Mouse (Mus musculus) telencephalon, adult 2 months (tissue): ENCODE measurements around the gene Lyrm7.
A peak's percentile ranks its signal among the peaks of the same experiment; 100 is the strongest.

Experiments
- DNase-seq: peaks from one replicate; pipeline ENCODE4 v3.0.0-alpha.2; 2011; ENCODE audit warnings: low read depth, low spot score

Gene Lyrm7

DNA sequence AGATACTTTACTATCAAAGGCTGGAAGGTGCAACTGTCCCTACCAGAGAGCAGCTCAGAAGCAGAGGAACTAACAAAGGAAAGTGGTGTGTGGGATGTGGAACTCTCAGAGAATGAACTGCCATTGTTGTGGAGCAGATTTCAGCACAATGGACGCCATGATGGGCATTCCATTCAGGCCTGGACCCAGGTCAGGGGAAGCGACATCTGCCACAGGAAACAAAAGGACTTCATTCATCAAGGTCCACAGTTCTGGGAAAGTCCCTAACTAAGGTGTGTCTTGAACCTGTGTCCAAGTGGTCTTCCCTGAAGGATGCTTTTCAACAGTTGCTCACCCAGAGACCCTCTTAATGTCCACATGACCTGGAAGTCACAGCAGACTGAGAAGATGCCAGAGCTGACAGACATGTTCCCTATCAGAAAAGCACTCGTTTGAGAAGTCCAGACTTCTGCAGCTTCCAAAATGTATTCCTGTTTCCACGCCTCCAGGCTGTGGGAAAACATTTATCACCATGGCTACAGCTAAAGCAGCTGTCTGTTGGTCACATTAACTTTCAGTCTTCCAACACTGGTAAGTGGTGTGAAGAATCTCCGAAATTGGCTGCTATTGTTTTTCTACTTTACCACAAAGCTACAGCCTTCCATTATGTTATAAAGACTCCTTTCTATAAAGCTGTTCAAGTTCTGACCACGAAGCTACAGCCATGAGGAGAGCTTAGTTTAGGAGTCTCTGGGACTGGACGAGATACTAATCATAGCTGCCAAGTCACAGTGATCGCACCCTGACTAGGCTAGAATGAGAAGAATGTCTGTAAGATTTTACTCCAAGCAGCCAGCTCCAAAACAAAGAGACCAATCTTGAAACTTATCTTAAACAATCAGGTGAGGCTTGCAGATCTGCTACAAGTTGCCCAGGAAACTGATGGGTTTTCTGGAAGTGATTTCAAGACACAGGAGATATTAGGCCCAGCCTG lies 15.0 kb downstream of the Lyrm7 start:
- DNase-seq = peak; percentile 79

DNA sequence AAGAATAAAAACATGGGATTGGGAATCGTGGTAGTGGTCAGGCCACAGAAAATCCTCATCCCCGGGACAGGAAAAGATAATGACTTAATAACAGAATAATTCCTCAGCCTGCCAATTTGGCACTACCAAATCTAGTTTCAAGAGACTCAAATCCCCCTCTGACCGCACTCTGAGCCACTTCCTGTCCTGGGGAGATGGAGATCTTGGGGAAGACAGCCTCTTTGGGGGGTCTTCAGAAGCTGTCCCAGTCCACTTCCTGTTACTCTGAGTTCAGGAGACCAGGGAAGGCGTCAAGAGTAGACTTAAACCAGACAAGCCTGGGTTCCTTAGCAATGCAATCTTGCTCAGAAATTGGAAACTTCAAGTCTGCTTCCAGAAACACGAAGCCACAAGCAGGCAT lies 15.8 kb downstream of the Lyrm7 start:
- no peak for DNase-seq

DNA sequence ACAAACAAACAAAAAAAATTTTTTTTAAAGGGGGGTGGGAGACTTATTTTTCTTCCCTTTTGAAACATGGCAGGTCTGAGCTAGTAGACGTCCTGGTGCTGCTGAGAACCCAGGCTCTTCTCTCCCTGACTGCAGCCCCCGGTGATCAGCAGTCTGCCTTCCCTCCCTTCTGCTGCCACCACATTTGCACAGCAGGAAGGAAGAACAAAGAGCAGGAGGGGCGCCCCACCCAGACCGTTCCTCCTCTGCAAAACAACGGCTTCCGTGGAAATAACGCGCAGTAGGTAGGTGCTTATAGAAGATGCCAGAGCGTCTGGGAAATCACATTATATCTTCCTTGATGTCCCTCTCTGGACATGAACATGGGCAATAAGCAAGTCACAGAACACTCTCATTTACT lies 16.3 kb downstream of the Lyrm7 start:
- no peak for DNase-seq

DNA sequence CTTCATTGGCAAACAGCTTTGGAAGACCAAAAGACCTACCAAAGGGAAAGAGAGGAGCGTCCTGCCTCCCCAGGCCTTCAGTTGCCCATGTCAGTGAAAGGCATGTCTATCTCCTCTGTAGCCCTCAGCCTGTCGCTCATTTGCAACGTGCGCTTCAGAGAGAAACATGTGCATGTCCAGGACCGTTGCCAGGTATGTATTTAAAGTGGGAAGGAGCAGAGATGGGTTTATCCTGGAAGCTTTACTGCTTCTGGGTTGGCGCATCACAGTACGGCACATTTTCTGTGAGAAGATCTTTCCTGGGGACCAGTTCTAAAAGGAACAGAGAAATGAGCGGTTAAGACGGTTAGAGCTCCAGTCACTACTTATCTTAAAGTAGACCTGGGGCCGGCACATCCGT lies 19.8 kb downstream of the Lyrm7 start:
- DNase-seq = no peak

DNA sequence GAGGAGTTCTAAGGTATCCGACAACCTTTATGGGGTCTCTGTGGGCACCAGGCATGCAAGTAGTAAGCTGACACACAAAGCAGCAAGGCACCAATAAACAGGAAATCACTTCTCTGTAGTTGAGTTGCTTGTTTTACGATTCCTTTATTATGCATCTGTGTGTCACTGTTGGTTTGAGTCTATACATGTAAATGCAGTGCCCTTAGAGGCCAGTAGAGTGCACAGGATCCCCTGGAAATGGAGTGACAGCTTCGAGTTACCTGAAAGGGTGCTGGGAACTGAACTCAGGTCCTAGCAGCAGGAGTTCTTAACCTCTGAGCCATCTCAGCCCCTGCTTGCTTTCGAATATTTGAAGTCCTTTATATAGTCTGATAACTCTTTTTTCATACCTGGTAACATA lies 21.0 kb downstream of the Lyrm7 start:
- no peak for DNase-seq

DNA sequence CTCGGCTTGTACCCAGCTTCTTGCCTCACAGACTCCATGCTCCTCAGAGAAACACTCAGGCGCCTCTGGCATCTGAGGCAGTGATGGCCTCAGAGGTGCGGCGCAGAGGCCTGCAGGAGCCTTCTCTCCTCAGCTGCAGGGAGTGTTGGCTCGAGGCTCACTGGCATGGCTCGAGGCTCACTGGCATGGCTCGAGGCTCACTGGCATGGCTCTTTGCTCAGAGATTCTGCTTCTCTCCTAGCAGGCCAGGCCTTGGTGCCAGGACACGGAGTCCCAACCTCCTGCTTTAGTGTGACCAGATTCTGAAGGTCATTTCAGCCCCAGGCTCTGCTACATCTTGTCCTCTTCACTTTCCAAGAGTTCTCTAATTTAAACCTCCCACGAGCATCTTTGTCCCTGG lies 24.6 kb downstream of the Lyrm7 start:
- no peak for DNase-seq

DNA sequence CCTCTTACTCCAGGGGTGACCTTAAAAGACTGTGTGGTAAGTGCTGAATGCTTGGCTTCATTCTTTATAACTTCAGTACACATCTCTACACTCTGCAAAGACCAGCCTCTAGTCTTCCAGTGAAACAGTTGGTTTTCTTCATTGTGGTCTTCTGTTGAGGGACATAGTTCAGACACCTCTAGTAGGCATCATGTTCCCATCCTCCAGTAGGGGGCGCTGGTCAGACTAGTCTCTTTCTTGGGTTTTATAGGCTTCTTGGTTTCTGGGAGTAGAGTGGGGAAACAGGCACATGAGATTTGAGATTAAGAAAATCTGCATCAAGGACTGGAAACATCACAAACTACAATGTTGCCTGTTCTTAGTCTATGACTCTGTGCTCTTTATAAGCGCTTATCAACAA lies 26.1 kb downstream of the Lyrm7 start:
- DNase-seq = no peak

DNA sequence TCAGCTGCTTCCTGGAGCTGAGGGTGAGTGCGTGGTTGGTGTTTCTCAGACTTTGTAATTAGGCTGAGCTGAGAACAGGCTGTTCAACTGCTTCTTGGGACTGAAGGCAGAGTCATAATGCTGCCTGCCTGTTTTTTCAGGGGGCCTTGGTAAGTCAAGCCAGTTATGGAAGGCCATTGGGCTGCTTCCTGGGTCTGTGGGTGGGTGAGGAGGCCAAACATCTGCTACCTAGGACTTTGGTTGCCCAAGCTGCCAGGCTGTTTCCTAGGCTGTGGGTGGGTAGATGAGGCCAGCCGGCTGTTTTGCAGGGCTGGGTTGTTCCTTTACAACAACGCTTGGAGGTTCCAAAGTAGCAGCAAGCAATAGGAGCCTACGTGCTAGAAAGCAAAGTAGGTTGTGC lies 26.9 kb downstream of the Lyrm7 start:
- peak; percentile 96 for DNase-seq

DNA sequence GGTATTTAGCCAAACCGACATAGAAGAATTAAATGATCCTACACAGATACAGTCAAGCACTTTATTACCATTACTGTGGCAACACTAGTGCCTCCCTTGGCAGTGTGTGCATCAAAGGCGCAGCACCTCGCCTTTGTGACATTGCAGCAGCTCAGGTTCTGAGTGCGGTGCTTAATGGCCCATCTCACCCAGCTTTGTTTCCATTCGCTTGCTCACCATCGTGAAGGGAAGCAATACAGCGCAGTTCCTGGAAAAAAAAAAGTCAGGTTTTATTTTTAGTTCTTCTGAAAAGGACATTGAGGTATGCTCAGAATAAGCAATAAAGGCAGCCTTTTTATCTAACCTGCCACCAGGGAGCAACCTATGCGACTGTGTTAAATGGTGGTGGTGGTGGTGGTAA lies 33.9 kb downstream of the Lyrm7 start:
- no peak for DNase-seq

DNA sequence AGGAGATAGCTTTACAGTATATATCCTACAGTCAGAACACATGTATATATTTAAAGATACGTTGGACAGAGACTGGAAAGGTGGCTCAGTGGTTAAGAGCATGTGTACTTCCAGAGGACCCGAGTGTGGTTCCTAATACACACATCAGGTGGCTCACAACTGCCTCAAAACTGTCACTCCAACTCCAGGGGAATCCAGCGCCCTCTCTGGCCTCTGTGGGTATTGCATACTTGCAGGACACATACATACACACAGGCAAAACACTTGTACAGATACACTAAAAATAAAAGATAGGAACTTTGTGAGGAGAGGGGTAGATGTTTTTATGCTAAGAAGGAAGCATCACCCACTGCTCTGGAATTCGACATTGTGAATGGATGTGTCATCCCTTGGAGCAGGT lies 34.9 kb downstream of the Lyrm7 start:
- no peak for DNase-seq

DNA sequence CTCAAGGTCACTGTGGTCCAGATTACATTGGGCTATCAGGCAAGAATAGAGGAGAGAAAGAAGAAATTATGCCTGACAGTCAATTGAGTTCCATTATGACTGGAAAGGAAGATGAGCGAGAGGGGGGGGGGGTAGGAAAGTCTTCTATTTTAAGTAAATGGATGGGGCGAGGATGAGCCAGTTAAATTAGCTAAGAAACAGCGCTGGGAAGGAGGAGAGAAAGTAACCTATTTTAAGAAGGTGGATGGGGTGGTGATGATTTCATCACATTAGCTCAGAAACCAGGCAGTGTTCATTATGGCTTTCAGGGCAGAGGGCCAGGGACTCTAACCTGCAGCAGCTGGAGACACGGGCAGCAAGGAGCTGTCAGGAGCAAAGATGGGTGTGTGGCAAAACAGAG lies 37.2 kb downstream of the Lyrm7 start:
- DNase-seq = peak; percentile 85

DNA sequence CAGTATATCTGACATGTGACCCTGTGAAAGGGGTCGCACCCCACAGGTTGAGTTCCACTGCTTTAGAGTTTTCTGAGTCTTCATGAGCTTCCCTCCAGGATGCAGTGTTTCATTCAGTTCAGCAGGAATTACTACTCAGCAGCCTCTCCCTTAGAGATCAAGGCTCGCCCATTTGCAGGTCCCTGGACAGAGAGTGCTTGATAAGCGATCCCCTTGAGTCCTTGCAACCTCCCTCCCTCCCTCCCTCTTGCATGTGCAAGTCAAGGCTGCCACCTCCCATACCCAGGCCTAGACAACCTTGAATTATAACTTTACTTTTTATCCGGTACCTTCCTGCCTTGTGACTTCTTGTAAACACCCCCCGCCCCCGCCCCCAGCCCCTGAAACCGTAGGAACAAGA lies 41.2 kb downstream of the Lyrm7 start:
- no peak for DNase-seq

DNA sequence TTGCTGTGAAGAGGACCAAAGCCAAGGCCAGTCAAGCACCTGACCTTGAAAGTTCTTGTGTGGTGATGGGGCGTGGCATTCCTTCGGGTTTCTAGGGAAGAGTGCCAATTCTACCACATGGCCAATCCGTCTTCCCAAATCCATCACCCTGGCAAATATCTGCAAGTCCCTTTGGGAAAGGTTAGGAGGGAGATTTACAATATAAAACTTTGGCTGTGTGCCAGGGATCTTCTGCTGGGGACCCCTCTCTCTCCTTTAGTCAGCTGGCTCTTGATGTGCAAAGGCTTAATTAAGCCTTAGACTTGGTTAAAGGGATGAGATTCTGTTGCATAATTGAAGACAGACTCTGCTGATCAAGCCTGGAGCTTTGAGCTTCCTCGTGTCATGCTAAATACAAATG lies 43.3 kb downstream of the Lyrm7 start:
- DNase-seq = no peak

DNA sequence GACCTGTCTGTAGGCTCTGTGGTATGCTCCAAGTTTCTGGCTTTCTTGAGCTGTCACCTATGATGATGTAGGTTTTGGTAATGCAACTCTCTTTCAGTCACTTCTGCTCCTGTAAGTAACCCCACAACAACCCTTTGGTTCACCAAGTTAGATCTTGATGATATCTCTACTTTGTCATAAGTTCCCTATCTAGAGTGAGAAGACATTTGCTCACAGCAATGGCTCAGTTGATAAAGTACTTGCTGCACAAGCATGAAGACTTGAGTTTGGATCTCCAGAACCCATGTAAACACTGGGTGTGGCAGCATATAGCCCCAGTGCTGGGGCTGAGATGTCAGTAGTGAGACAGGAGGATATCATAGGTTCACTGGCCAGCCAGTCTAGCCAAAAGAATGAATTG lies 45.1 kb downstream of the Lyrm7 start:
- DNase-seq = no peak

DNA sequence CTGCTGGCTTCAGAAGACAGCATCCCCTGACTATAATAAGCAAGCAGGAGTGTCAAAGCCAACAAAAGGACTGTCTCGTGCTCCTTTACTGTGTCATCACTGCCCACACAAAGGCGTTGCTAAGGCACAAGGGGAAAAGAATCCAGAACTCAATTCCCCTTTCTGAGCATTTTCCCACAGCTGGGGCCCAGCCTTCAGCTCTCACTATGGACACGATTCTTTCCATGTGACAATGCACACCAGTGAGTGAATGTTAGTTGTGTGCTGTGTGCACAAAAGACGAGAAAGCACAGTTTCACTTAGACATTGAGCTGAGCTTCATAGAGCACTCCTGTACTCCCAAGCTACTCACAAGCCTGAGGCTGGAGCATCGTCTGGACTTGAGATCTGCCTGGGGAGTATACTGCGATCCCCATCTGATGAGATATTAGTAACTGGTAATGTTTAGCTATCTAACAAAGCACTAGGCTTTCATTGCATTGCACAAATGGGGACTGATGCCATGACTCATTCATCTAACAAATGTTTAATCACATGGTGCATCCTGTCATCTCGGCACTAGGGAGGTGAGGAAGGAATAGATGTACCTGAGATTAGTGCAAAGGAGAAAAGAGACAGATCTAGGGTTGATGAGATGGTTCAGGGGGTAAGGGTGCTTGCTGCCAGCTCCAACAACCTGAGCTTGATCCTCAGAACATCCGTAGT lies 47.8 kb downstream of the Lyrm7 start:
- peak; percentile 74 for DNase-seq

DNA sequence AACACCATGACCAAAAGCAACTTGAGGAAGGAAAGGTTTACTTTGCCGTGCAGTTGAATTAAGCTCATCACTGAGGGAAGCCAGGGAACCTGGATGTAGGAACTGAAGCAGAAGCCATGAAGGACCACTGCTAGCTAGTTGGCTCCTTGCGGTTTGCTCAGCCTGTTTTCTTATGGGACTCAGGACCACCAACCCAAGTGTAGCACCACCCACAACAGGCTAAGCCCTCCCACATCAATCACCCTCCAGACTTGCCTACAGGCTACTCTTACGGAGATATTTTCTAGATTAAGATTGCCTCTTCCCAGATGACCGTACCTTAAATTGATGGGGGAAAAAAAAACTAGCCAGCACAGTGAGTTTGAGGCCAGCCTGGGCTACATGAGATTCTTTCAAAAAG lies 48.4 kb downstream of the Lyrm7 start:
- no peak for DNase-seq

DNA sequence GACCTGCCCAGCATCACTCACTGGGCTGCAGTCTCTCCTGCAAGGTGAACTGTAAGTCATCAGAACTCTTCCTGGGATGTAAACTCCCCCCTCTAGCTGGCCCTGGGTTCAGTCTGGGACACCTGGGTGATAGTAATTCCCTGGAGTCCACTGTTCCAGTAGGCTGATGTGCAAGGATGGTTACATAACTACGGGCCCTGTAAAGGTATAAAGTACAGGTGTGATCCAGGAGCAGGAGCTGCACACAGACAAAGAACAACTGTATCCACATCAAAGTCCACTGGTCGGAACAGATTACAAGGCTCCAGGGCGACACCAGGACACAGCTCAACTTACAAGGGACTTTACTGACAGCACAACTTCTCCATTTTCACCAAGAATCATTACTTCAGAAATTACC lies 49.7 kb downstream of the Lyrm7 start:
- DNase-seq = no peak

DNA sequence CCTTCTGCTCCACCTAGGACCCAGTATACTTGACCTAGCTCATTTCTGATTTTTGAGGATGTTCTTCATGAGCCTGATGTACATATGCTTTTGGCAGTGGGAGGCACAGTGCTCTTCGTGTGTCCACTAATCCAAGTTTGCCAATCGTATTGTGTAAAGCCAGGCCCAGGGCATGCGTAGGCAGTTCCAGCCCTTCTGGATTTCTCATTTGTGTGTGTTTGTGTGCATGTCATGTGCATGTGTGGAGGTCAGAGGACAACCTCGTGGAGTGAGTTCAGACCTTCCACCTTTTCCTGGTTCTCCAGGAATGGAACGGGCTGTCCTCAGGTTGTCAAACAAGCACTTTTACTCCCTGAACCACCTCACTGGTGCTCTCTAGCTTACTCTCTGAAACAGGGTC lies 51.1 kb downstream of the Lyrm7 start:
- DNase-seq = no peak

DNA sequence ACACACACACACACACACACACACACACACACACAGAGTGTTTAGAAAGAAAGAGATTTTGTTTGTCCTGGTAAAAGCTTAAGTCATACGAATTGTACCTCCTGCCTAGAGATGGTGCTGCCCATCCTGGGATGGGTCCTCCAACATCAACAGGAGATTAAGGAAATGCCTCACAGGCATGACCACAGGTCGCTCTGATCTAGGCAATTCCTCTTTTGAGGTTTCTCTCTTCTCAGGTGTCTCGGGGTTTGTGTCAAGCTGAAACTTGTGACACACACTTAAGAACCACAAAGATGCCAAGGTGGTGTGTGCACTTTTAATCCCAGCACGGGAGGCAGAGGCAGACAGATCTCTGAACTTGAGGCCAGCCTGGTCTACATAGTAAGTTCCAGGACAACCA lies 52.5 kb downstream of the Lyrm7 start:
- DNase-seq = no peak

DNA sequence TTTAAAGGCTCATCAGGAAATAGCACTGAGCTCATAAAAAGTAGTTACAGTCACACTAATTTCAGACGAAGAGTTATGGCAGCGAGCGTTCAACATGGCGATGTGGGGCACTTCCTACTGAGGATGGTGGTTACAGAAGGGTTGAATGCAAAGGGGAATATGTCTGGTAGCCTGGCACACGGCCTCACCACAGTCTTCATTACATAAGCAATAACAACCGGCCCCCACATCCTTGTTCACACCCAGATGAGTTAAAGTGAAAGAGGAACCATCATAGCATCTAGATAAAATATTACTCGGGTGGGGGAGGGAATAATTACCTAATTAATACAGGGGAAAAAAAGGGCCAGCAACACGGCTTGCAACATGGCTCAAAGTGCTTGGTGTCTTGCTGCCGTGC lies 53.0 kb downstream of the Lyrm7 start:
- DNase-seq = no peak

DNA sequence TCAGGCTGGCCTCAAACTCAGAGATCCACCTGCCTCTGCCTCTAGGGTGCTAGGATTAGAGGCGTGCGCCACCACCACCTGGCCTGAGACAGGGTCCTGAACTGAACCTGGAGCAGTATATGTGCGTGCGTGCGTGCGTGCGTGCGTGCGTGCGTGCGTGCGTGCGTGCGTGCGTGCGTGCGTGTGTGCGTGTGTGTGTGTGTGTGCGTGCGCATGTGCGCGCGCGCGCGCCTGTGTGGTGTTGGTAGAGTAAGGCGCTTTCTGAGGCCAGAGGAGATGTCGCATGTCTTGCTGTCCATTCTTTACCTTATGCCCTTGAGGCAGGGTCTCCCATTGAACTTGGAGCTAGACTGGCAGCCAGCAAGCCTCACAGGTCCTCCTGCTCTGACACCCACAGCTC lies 53.8 kb downstream of the Lyrm7 start:
- no peak for DNase-seq

DNA sequence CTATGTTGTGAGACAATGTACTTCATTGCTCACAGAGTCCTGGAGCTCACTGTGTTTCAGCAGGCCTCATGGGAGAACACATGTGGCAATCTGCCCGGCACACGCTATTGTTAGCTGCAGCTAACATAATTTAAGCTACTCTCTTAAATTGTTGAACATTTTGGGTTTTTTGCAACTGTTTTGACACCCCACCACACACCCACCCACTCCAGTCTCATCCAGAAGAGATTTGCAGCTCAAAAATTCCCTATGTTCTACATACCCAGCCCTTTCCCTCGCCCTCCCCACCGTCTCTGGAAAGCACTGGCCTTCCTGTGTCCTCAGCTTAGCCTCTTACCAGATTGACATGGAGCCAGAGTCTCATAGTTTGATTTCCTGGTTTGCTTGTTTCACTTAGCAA lies 55.5 kb downstream of the Lyrm7 start:
- peak; percentile 93 for DNase-seq

DNA sequence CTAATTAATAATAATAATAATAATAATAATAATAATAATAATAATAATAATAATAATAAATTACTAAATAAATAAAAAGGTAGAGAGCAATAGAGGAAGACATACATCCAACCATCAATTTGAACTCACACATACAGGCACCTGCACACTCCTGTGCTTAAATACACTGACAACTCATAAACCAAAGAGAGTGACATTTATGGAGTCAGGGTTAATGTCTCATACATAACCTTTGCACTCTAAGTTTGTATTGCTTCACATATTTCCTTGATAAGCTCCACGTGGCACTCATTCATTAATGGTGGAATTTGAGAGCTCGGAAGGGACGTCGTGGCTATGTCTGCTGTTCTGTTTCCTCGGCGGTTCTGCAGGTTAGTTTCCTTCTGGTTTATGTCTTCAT lies 58.1 kb downstream of the Lyrm7 start:
- no peak for DNase-seq
